Mouse (Mus musculus): ENCODE data around the gene Gm4763. TPM values are rescaled to one million over a fixed set of nuclear protein-coding genes. Genes with fewer than 3 reads are reported as not detected.
"Not testable (repeated sequence)": the region's sequence is repeated elsewhere in the genome, so short reads cannot be mapped to it uniquely, and the experiment has no call there.

The Gm4763 gene
- not detected for polyA plus RNA-seq (2017; shearing (Covaris generic))

DNA sequence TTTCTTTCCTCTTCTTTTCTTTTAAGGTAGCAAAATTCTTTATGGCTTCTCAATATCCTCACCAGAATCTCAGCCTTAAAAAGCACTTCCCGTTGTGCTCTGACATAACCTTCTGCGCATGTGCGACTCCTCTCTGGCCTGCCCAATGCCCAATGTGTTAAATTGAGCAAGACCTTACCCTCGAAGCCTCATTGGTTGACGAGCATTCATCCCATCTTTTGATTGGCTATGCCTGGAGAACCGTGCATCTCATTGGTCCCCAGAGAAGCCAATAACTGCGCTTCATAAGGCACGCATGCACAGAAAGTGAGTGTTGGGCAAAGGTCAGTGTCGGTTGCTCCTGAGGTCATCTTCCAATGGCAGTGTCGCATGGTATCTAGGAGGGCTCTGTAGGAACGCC is at the start of gene Gm4763:
TSS of gene Gm4763 (minus strand) at position 101 of the 400 bp plus-strand sequence.
- not testable (repeated sequence) for ATAC-seq

DNA sequence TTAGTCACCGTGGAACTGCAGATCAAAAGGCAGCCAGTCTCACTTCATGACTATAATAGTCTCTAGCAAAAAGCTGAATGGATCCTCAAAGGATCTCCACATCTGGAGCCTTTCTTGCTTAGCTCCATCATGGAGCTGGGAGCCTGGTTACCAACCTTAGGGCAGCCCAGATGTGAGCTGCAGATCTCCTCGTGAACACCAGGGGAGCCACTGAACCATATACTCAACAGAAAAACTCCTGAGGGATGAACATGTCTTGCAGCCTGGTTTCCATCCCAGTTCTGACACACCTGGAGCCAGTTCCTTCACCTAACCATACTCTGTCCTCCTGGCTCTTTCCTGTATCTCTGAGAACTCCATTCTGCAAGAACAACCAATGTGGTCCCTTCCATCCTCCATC is 49.4 kb upstream of the Gm4763 start:
- ATAC-seq: no peak

DNA sequence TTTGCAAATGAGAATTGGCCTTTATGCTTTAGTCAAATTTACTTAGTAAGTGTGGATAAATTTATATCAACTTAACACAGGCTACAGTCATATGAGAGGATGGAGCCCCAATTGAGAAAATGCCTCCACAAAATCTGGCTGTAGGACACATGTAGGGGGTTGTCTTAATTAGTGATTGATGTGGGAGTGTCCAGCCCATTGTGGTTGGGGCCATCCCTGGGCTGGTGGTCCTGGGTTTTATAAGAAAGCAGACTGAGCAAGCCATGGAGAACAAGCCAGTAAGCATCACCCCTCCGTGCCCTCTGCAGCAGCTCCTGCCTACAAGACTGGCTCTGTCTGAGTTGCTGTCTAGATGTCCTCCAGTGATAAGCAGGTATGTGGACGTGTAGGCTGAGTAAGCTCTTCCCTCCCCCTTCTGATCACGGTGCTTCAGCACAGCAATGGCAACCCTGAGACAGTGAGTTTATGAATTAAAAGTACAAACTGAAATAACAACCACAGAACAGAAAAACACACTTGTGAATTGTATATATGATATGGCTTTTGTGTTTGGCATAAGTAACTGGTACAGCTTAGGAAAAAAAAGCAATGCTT is 47.3 kb upstream of the Gm4763 start:
- no peak for ATAC-seq

- no peak for ATAC-seq
Measured at GRCm38 (mm10) chr7:24771361-24771760, 44.7 kb upstream of the Gm4763 start.

- no peak for ATAC-seq
Measured at GRCm38 (mm10) chr7:24762574-24762973, 35.9 kb upstream of the Gm4763 start.

DNA sequence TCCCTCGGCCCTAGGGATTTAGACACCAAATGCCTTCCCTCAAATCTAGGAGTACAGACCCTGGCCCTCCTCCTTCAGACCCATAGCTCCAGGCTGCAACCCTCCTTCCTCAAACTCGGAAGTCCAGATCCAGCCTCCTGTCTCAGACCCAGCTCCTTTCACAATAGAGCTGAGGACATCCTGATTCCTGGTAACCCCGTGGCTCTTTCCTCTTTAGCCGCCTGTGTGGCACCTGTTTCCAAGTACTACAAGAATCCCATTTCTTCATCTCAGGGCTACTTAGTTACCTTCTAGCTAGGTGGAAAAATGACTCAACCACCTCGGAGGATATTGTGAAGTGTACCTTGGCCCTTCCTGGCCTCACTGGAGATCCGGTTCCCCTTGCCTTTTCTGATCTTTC is 34.5 kb upstream of the Gm4763 start:
- ATAC-seq: no peak

DNA sequence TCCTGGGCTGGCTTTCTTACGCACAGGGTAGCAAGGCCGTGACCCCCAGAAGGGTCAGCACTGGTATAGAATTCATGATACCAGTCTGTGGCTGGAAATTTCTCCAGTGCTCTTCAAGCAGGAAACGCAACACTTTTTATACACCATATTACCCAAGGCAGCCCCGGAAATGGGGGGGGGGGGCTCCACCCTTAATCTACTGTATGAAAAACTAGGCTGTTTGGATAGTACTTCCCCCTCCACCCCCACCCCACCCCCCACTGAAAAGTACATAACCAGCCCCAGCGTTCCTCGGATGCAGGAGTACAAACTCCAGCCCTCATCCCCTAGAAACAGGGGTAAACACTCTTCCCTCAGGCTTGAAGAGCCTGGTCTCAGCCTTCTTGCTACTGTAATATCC is 33.5 kb upstream of the Gm4763 start, which contains the start of gene Cd177:
TSS of gene Cd177 (minus strand) at position 101 of the 400 bp plus-strand sequence.
- no peak for ATAC-seq

DNA sequence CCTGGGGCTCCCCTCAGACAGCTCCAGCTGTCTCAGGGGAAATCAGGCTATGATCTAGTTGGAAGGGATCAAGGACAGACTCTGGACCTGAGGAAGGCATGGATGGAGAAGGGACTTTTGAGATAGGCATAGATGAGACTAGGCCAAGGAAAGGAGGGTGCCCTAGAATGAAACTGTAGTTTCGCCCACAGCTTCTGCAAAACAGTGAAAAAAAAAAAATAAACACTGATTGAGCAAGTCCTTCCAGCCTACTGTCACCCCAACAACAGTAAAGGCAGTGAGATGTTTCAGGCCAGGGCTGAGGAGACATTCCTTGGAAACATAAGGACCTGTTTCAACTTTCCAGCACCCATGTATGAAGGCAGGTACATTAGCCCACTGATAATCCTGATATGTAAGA is 31.8 kb upstream of the Gm4763 start:
- no peak for ATAC-seq

DNA sequence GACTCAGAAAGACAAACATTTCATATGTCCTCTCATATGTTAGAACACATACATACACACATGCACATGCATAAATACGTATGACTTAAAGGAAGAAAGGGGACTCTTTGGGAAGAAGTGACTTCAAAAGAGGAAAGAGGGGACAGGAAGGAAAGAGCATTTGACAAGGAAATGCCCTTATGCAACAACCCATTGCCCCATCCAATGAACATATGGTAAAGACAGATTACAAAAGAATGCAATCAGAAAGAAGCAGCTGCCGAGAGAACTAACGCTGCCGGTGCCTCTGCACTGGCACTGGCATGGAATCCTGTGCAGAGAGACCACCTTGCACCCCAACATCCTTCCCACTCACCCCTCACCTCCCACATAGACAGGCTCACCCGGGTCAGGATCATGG is 26.8 kb upstream of the Gm4763 start:
- no peak for ATAC-seq

DNA sequence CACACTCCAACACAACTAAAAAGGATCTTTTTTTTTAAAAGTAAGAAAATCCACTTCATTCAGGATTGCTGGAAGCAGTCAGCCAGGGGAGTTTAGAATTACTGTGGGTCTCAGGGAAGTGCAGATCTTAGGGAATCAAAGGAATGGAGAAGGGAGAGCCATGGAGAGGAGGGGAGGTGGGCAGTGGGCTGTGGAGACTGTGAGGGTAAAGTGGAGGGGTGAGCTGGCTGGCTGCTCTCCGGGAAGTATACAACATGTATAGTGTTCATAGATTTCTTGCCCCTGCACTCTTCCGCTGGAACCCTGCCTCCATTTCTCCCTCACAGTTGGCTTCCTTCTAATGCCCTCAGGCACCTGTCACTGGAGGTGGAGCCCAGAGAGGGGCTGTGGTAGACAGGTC is 24.9 kb upstream of the Gm4763 start:
- ATAC-seq: no peak

GRCm38 (mm10) chr7:24750695-24751094 is 24.0 kb upstream of the Gm4763 start:
- ATAC-seq: no peak

DNA sequence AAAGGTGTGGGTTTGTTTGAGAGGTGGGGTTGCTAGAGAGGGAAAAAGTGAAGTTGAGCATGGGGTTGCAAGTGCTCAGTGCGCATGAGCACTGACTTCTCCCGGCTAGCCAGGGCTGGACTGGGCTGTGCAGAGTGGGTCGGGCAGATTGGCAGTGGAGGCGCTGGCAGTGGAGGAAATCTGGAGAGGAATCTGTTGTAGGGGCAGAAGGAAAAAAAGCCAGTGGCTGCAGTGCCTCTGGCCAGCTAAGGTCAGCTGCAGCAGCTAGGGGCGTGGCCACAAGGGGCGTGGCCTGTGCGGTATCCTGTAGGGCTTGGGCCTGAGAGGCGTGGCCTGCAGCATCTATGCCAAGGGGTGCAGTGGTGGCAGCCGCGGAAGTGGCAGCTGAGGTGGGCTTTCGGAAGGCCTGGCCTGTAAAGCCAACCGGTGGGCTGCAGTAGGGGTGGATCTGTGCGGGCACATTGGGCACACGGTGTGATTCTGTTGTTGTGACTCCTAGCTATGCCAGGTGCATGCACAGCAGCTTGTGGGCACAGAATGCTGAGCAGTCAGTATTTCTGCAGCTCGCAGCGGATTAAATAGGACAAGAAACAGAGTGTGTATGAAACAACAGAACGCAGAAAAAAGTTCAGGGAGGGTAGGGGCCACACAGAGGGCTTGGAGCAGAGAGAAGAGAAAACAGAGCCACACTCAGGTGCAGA is 9.4 kb upstream of the Gm4763 start:
- no peak for ATAC-seq

- no peak for ATAC-seq
Measured at GRCm38 (mm10) chr7:24715039-24715438, 11.7 kb downstream of the Gm4763 start.

GRCm38 (mm10) chr7:24708832-24709292 is 17.8 kb downstream of the Gm4763 start, which contains the start of gene BC049730:
BC049730 (plus strand) TSS chr7:24709242.
- ATAC-seq: no peak

DNA sequence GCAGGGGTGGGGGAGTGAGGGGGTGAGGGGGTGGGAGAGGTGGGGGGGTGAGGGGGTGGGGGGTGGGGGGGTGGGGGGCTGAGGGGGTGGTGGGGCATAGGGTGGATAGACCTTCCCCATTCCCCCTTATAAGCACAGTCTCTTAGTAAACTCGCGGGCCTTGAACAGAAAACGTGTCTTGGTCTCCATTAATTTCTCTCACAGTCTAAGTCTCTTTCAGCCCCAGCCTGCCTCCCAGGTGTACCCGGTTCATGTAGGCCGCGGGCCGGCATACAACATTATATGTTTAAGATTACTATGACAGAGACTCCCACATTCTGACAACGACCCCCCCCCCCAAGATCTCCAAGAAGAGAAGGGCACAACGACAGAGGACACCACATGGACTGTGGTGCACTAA is 23.9 kb downstream of the Gm4763 start:
- not testable (repeated sequence) for ATAC-seq

DNA sequence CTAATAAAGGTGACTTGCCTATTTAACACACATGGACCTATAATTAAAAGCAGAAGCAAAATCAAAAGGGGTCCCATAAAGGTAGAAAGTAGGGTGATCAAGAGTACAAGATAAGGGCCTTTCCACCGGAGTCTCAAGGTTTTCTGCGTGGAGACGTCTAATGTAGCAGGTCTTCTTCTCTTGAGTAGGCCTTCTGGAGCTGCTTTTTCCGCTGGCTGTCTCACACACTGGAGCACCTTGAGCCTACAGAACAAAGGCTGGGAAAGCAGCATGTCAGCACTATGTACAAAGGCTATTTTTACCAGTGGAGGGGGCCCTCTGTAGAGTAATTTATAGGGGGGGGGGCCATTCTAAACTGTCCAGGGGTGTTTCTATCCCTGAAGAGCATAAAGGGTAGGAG is 28.8 kb downstream of the Gm4763 start:
- not testable (repeated sequence) for ATAC-seq

GRCm38 (mm10) chr7:24692693-24693092 is 34.0 kb downstream of the Gm4763 start:
- ATAC-seq: not testable (repeated sequence)

- ATAC-seq: not testable (repeated sequence)
Measured at GRCm38 (mm10) chr7:24687519-24687918, 39.2 kb downstream of the Gm4763 start.

GRCm38 (mm10) chr7:24684121-24684520 is 42.6 kb downstream of the Gm4763 start:
- ATAC-seq: not testable (repeated sequence)

GRCm38 (mm10) chr7:24676575-24676974 is 50.1 kb downstream of the Gm4763 start, which contains the start of gene Tex101:
Tex101 (minus strand) TSS chr7:24676675.
- ATAC-seq: no peak

- no peak for ATAC-seq
Measured at GRCm38 (mm10) chr7:24671944-24672439, 54.7 kb downstream of the Gm4763 start.

Measured in inflammation-experienced regulatory T-cells, adult 6 months (primary cell).